Mouse (Mus musculus): ENCODE results near the gene Klk15. TPM values are rescaled to one million over a fixed set of nuclear protein-coding genes. Genes with fewer than 3 reads are reported as not detected.

Klk15 gene
- polyA plus RNA-seq, 1 experiment from 2014 or later: not detected

Other genes with a start within 250 kb of the Klk15 start
- gene Klk14, start 243.3 kb upstream of the Klk15 start, polyA plus RNA-seq (2015; fragmentation: Nextera tagmentation; extraction: Ambion mirVana): not detected in 2 replicates
- gene Klk13, start 221.2 kb upstream of the Klk15 start, polyA plus RNA-seq (2015; fragmentation: Nextera tagmentation; extraction: Ambion mirVana): not detected in 2 replicates
- gene Klk12, start 164.8 kb upstream of the Klk15 start, polyA plus RNA-seq (2015; fragmentation: Nextera tagmentation; extraction: Ambion mirVana): not detected in 2 replicates
- not detected in 2 replicates for gene Klk11, start 159.1 kb upstream of the Klk15 start, polyA plus RNA-seq (2015; fragmentation: Nextera tagmentation; extraction: Ambion mirVana)
- not detected in 2 replicates for gene Klk10, start 152.7 kb upstream of the Klk15 start, polyA plus RNA-seq (2015; fragmentation: Nextera tagmentation; extraction: Ambion mirVana)
- gene Klk9, start 141.8 kb upstream of the Klk15 start, polyA plus RNA-seq (2015; fragmentation: Nextera tagmentation; extraction: Ambion mirVana): not detected in 2 replicates
- gene Klk8, start 136.2 kb upstream of the Klk15 start, polyA plus RNA-seq (2015; fragmentation: Nextera tagmentation; extraction: Ambion mirVana): 8.0 and 8.3 TPM in 2 replicates
- gene Klk7, start 122.4 kb upstream of the Klk15 start, polyA plus RNA-seq (2015; fragmentation: Nextera tagmentation; extraction: Ambion mirVana): not detected in 2 replicates
- gene Klk6, start 109.2 kb upstream of the Klk15 start, polyA plus RNA-seq (2015; fragmentation: Nextera tagmentation; extraction: Ambion mirVana): not detected in 2 replicates
- gene Klk5, start 91.8 kb upstream of the Klk15 start, polyA plus RNA-seq (2015; fragmentation: Nextera tagmentation; extraction: Ambion mirVana): not detected in 2 replicates
- gene Klk4, start 52.6 kb upstream of the Klk15 start, polyA plus RNA-seq (2015; fragmentation: Nextera tagmentation; extraction: Ambion mirVana): 0.31 TPM in 1 of 2 replicates, not detected in the other
- gene Klk1b8, start 16.9 kb downstream of the Klk15 start, polyA plus RNA-seq (2015; fragmentation: Nextera tagmentation; extraction: Ambion mirVana): not detected in 2 replicates
- gene Klk1b1, start 33.0 kb downstream of the Klk15 start, polyA plus RNA-seq (2015; fragmentation: Nextera tagmentation; extraction: Ambion mirVana): not detected in 2 replicates
- gene Klk1b9, start 42.3 kb downstream of the Klk15 start, polyA plus RNA-seq (2015; fragmentation: Nextera tagmentation; extraction: Ambion mirVana): not detected in 2 replicates
- not detected in 2 replicates for gene Klk1b11, start 62.1 kb downstream of the Klk15 start, polyA plus RNA-seq (2015; fragmentation: Nextera tagmentation; extraction: Ambion mirVana)
- not detected in 2 replicates for gene Klk1b26, start 78.4 kb downstream of the Klk15 start, polyA plus RNA-seq (2015; fragmentation: Nextera tagmentation; extraction: Ambion mirVana)
- not detected in 2 replicates for gene Klk1b27, start 118.5 kb downstream of the Klk15 start, polyA plus RNA-seq (2015; fragmentation: Nextera tagmentation; extraction: Ambion mirVana)
- gene Klk1b21, start 168.6 kb downstream of the Klk15 start, polyA plus RNA-seq (2015; fragmentation: Nextera tagmentation; extraction: Ambion mirVana): not detected in 2 replicates
- gene Klk1b22, start 178.9 kb downstream of the Klk15 start, polyA plus RNA-seq (2015; fragmentation: Nextera tagmentation; extraction: Ambion mirVana): not detected in 2 replicates
- gene Klk1b16, start 203.0 kb downstream of the Klk15 start, polyA plus RNA-seq (2015; fragmentation: Nextera tagmentation; extraction: Ambion mirVana): not detected in 2 replicates